Mouse (Mus musculus): ENCODE data around the gene Cpne8. TPM values are rescaled to one million over a fixed set of nuclear protein-coding genes. Genes with fewer than 3 reads are reported as not detected.
"Not testable (repeated sequence)": the region's sequence is repeated elsewhere in the genome, so short reads cannot be mapped to it uniquely, and the experiment has no call there.

Gene Cpne8
- polyA plus RNA-seq, 1 experiment = 14.4 TPM

DNA sequence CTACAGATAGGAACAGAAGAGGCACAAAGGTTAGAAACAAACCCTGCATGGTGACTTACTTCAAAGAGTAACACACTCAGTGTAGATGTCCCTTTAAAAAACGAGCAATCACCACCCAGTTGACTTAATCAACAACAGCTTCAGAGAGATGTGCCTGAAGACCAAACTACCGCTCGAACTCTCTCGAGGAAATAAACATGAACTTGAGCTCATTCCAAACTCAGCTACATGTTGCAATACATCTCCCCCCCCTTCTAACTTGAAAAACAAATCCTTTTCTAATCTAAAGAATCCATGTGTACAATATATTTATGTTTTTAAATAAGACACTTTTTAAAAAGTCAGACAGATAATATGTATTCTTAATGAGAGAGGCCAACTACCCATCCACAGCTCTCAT, 59.5 kb downstream of the Cpne8 start:
- Histone ChIP-seq H3K4me1 (ENCODE audit: control insufficient read depth, insufficient read depth, low read length) (no peaks in the 10 kb centered on the region), H3K27me3 (replicated peaks; ENCODE audit: control insufficient read depth, insufficient read depth, low read length) (no peaks in the 10 kb centered on the region), H3K27ac (ENCODE audit: insufficient read depth, low read depth, low read length) (no peak overlapping the region), H3K36me3 (ENCODE audit: control insufficient read depth, insufficient read depth, low read length) (no peaks in the 10 kb centered on the region), H3K4me3 (ENCODE audit: insufficient read depth, low read depth, low read length) (no peak overlapping the region)
- WGBS = 66% methylated on average over 4 of the region's 4 CpGs
- DNase-seq = no peak
- TF ChIP-seq CTCF (conservative IDR thresholded peaks at IDR 0.05; ENCODE audit: insufficient read depth, insufficient read length, low read depth, low read length) (no peak), POLR2A (IDR thresholded peaks at IDR 0.05; ENCODE audit: low read depth, low read length) (no peak)

DNA sequence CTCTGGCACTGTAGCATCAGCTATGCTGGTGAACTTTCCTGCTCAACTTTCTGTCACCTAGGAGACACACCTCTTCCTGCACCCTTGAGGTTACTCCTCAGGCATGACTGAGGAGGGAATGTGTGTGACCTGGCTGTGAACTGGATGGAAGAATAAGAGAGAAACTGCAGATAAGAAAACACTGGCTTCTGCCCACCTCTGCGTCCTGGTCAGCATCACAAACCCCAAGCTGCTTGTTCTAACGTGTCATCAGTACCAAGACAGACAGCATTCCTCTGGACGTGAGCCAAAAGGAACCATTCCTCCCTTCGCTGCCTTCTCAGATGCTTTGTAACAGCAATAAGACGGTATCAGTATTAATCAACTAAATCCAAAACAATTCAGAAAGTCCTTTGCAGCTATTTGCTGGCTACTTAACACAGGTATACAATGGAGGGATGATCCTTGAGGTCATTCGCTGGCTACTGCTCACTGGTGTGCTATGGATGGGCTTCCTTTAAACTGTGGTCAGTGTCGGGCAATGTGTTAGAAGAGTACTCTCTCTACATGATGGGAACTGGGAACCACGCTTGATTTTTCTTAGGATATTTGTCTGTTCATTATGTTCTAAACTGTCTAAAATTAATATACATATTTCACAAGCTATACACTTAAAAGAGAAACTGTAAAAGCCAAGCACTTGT, 63.0 kb downstream of the Cpne8 start:
- Histone ChIP-seq H3K36me3 (ENCODE audit: control insufficient read depth, insufficient read depth, low read length) (no peaks in the 10 kb centered on the region), H3K4me1 (ENCODE audit: control insufficient read depth, insufficient read depth, low read length) (no peaks in the 10 kb centered on the region), H3K27ac (ENCODE audit: insufficient read depth, low read depth, low read length) (no peak overlapping the region), H3K4me3 (ENCODE audit: insufficient read depth, low read depth, low read length) (no peak overlapping the region), H3K27me3 (replicated peaks; ENCODE audit: control insufficient read depth, insufficient read depth, low read length) (no peaks in the 10 kb centered on the region)
- no peak for TF ChIP-seq POLR2A (IDR thresholded peaks at IDR 0.05; ENCODE audit: low read depth, low read length)
- TF ChIP-seq CTCF (conservative IDR thresholded peaks at IDR 0.05; ENCODE audit: insufficient read depth, insufficient read length, low read depth, low read length) = no peak
- DNase-seq = peak; percentile 7
- WGBS = 49% methylated on average over 8 of the region's 8 CpGs

GRCm38 (mm10) chr15:90610767-90611166, 68.5 kb downstream of the Cpne8 start:
- not testable (repeated sequence) for H3K27ac ChIP-seq (ENCODE audit: insufficient read depth, low read depth, low read length); DNase-seq; H3K36me3 ChIP-seq (ENCODE audit: control insufficient read depth, insufficient read depth, low read length); H3K4me1 ChIP-seq (ENCODE audit: control insufficient read depth, insufficient read depth, low read length); H3K4me3 ChIP-seq (ENCODE audit: insufficient read depth, low read depth, low read length); H3K27me3 ChIP-seq (replicated peaks; ENCODE audit: control insufficient read depth, insufficient read depth, low read length)
- 88% methylated on average over 4 of the region's 4 CpGs for WGBS

- Histone ChIP-seq H3K4me1 (ENCODE audit: control insufficient read depth, insufficient read depth, low read length) (no peaks in the 10 kb centered on the region; the same call in 1 of the 2 replicates), H3K27ac (ENCODE audit: insufficient read depth, low read depth, low read length) (no peak overlapping the region; the same call in 1 of the 2 replicates), H3K4me3 (ENCODE audit: insufficient read depth, low read depth, low read length) (no peak overlapping the region), H3K27me3 (replicated peaks; ENCODE audit: control insufficient read depth, insufficient read depth, low read length) (no peaks in the 10 kb centered on the region), H3K36me3 (ENCODE audit: control insufficient read depth, insufficient read depth, low read length) (no peaks in the 10 kb centered on the region)
- DNase-seq = peak; percentile 33
- TF ChIP-seq POLR2A (IDR thresholded peaks at IDR 0.05; ENCODE audit: low read depth, low read length) (no peak), CTCF (conservative IDR thresholded peaks at IDR 0.05; ENCODE audit: insufficient read depth, insufficient read length, low read depth, low read length) (no peak)
- 39% methylated on average over 4 of the region's 4 CpGs for WGBS
Measured at GRCm38 (mm10) chr15:90609836-90610415, 69.3 kb downstream of the Cpne8 start.

- no peak for TF ChIP-seq POLR2A (IDR thresholded peaks at IDR 0.05; ENCODE audit: low read depth, low read length)
- TF ChIP-seq CTCF (conservative IDR thresholded peaks at IDR 0.05; ENCODE audit: insufficient read depth, insufficient read length, low read depth, low read length) = no peak
- no peaks in the 10 kb centered on the region for H3K27me3 ChIP-seq (replicated peaks; ENCODE audit: control insufficient read depth, insufficient read depth, low read length)
- no peak overlapping the region for H3K27ac ChIP-seq (ENCODE audit: insufficient read depth, low read depth, low read length)
- H3K4me3 ChIP-seq (ENCODE audit: insufficient read depth, low read depth, low read length) = no peak overlapping the region
- no peaks in the 10 kb centered on the region; the same call in 1 of the 2 replicates for H3K4me1 ChIP-seq (ENCODE audit: control insufficient read depth, insufficient read depth, low read length)
- 83% methylated on average over 3 of the region's 3 CpGs for WGBS
- no peaks in the 10 kb centered on the region for H3K36me3 ChIP-seq (ENCODE audit: control insufficient read depth, insufficient read depth, low read length)
- no peak for DNase-seq
Measured at GRCm38 (mm10) chr15:90608368-90608767, 70.9 kb downstream of the Cpne8 start.

GRCm38 (mm10) chr15:90607181-90607580, 72.1 kb downstream of the Cpne8 start:
- H3K4me1 ChIP-seq (ENCODE audit: control insufficient read depth, insufficient read depth, low read length) = no peaks in the 10 kb centered on the region; the same call in 1 of the 2 replicates
- TF ChIP-seq POLR2A (IDR thresholded peaks at IDR 0.05; ENCODE audit: low read depth, low read length) (no peak), CTCF (conservative IDR thresholded peaks at IDR 0.05; ENCODE audit: insufficient read depth, insufficient read length, low read depth, low read length) (no peak)
- 86% methylated on average over 3 of the region's 3 CpGs for WGBS
- no peak overlapping the region for H3K27ac ChIP-seq (ENCODE audit: insufficient read depth, low read depth, low read length)
- H3K27me3 ChIP-seq (replicated peaks; ENCODE audit: control insufficient read depth, insufficient read depth, low read length) = no peaks in the 10 kb centered on the region
- no peak for DNase-seq
- no peaks in the 10 kb centered on the region for H3K36me3 ChIP-seq (ENCODE audit: control insufficient read depth, insufficient read depth, low read length)
- H3K4me3 ChIP-seq (ENCODE audit: insufficient read depth, low read depth, low read length) = no peak overlapping the region

GRCm38 (mm10) chr15:90603676-90604075, 75.6 kb downstream of the Cpne8 start:
- TF ChIP-seq POLR2A (IDR thresholded peaks at IDR 0.05; ENCODE audit: low read depth, low read length) = no peak
- no peak for TF ChIP-seq CTCF (conservative IDR thresholded peaks at IDR 0.05; ENCODE audit: insufficient read depth, insufficient read length, low read depth, low read length)
- DNase-seq = no peak
- WGBS = 82% methylated on average over 5 of the region's 5 CpGs

More at GRCm38 (mm10) chr15:90603676-90604075, 75.6 kb downstream of the Cpne8 start:
- Histone ChIP-seq H3K27ac (ENCODE audit: insufficient read depth, low read depth, low read length) (no peak overlapping the region), H3K36me3 (ENCODE audit: control insufficient read depth, insufficient read depth, low read length) (no peaks in the 10 kb centered on the region), H3K4me3 (ENCODE audit: insufficient read depth, low read depth, low read length) (no peak overlapping the region), H3K27me3 (replicated peaks; ENCODE audit: control insufficient read depth, insufficient read depth, low read length) (no peaks in the 10 kb centered on the region), H3K4me1 (ENCODE audit: control insufficient read depth, insufficient read depth, low read length) (no peaks in the 10 kb centered on the region)
